Mouse (Mus musculus) 416B (cell line): ENCODE results near the gene Atad3a.
A peak's percentile ranks its signal among the peaks of the same experiment; 100 is the strongest.
"Not testable (repeated sequence)": the region's sequence is repeated elsewhere in the genome, so short reads cannot be mapped to it uniquely, and the experiment has no call there.

ENCODE experiments used
- DNase-seq: peaks from one replicate; pipeline ENCODE4 v3.0.0; 2011; ENCODE audit warnings: low read depth

The Atad3a gene

DNA sequence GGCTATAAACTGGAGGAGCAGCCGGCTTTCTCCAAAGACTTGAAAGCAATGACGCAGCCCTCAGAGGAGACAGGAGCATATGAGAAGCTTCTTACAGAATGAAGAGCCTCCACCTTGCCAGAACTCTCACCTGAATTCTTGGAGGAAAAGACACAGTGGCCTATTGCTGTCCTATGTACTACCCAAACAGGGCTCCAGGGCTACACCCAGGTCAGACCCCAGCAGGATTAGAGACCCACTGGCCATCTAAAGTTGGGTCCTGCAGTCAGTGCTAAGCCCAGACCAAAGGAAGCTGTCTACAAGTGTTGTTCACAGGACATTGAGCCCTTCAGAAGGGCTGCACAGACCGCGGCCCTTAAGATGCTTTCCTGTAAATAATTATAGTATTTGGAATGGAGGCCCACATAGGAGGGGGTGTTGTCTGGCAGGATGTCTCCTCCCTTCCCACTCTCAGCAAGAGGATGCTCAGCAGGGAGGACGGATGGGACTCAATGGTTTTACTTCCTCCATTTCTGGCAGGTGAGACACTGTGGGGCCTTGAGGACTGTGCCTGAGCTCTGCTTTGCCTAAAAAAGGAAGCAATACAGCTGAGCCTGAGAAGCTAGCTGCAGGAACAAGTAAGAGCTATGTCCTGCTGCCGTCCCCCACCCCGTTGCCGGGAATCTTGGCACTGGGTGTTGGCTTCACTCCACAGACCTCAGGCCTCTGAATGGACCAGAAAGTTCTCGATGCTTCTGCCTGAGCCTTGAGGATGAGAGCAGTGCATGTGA lies 14.3 kb upstream of the Atad3a start:
- DNase-seq: no peak

DNA sequence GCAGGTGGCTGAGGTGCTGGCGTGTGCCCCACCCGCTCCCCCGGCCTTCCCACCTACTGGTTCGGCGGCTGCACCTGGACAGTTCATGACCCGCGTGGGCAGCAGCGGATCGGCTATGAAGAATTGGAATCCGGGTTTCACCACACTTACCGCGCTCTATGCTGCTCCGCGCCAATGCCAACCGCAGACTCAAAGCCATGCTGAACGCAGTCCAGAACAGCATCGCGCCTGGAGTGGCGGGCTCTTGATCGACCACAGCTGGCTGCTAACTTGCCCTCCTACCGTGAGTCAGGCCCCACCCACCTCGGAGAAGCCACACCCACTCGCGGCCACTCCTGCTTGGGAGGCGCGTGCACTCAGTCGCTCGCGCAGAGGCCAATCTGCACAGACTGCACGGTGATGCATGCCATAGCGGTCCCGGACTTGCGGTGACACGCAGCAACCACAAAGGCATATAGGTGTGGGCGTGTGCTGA lies 13.4 kb upstream of the Atad3a start, which contains the start of gene Vwa1:
Vwa1 (minus strand) TSS at position 419 of the 475 bp plus-strand sequence.
- DNase-seq: no peak

- no peak for DNase-seq
These were observed 12.6 kb upstream of the Atad3a start for GRCm38 (mm10) chr4:155773335-155774078.

DNA sequence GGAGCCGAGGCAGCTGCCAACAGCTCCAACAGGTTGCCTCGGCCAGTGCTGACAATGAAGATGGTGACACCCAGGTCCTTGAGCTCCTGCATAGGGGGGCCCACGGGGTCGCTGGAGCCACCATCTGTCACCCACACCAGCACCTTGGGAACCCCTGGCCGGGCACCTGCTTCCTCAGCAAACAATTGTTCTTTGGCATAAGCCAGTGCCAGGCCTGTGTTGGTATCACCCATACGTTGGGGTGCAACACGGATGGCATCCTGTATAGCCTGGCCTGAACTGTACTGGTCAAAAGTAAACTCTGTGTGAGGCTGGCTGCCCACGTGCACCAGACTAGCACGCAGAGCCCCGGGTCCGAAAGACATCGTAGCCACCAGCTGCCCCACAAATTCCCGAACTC lies 11.9 kb upstream of the Atad3a start:
- no peak for DNase-seq

DNA sequence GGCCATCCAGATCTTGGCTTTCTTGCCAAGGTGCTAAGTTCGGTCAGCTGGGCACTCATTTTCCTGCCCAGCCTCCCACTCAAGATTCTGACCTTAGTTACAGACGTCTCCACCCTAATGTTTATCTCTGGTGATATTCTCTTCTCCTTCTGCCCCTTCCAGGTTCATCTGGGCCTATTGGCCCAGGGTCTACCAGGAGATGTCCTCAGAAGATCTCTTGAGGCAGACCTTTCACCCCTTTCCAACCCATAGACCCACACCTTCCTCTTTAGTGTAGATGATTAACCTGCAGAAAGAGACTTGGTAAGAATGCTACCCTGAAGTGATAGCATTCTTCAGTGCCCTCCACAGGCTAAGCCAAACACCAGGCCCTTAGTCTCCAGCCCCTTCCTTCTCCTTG lies 10.8 kb upstream of the Atad3a start:
- no peak for DNase-seq

DNA sequence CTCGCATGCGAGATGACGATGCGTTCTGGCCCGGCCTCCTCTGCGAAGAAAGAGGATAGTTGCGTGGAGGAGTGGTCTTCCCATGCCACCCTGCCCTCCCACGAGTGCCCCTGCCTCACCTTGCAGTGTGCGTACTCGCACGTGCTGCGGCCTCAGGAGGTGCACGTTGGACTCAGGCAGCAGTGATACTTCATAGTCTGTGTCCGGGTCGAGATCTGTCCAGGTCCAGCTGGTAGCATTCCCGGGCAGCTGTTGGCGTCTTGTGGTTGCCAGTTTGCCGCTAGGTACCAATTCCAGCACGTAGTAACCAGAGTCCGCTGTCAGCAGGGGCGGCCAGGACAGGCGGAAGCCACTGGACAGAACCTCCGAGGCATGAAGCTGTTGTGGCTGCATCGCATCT lies 9.7 kb upstream of the Atad3a start:
- no peak for DNase-seq

DNA sequence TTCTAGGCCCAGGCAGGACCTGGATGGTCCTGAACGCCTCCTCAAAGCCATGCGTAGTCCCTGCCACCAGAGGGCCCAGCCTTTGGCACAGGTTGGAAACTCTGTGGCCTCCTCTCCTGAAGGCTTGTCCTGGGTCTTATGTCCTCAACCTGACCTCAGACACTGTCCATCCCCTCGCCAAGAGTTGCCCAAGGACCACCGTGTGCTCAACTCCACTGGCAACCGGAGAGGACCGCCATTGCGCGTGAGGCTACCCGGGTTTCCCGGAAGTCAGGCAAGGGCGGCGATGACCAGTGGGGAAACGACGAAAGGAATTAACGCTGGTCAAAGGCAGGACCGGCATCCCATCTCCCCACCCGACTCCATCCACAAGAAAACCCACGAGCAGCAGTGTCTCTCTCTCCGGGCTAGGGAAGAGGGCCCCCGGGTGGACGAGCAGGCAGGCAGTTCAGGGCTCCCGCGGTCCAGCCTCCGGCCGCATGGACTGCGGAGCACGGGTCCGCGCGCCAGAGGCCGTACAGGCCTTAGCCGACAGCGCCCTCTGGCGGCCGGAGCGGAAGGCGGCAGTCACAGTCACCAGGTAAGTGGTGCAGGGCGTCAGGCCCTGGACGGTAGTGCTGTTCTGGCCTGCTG lies 9.1 kb upstream of the Atad3a start:
- peak; percentile 88 for DNase-seq

DNA sequence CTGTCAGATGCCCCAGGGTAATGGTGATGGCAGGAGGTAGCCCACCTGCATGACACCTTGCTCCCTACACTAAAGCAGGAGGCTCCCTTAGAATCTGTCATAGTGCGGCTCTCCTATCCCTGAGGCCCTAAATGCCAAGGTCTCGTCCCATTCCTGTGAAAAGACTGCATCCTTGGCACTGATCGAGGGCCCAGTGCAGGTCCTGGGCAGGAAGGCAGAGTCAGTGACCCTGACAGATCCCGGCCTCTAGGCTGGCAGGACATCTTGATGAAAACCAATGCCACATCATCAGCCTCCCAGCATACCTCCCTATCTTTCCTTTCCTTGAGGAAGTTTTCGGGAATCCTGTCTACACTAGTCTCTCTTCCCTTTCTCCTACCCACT lies 8.6 kb upstream of the Atad3a start:
- DNase-seq: no peak

GRCm38 (mm10) chr4:155762357-155762756 lies 1.5 kb upstream of the Atad3a start:
- DNase-seq: peak; percentile 26

- DNase-seq: peak; percentile 19
These were observed 635 bp upstream of the Atad3a start for GRCm38 (mm10) chr4:155761356-155762099.

GRCm38 (mm10) chr4:155759862-155760612 lies 856 bp downstream of the Atad3a start:
- peak; percentile 81 for DNase-seq

DNA sequence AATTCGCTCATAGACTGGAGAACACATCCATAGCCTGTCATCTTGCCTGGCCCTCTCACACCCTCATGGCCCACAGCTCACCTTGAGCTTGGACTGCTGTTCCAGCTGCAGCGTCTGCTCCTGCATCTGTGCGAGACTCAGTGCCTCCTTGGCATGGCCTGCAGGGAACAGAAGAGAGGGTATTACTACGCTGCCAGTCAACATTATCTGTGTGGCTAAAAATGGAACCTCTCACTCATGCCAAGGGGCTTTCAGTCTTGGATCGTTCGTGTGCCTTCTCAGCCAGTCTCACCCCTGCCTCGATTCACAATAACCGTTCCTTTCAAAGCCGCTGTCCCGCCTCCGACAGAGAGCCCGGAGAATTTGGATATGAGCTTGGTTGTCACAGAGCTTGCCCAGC lies 3.9 kb downstream of the Atad3a start:
- no peak for DNase-seq

DNA sequence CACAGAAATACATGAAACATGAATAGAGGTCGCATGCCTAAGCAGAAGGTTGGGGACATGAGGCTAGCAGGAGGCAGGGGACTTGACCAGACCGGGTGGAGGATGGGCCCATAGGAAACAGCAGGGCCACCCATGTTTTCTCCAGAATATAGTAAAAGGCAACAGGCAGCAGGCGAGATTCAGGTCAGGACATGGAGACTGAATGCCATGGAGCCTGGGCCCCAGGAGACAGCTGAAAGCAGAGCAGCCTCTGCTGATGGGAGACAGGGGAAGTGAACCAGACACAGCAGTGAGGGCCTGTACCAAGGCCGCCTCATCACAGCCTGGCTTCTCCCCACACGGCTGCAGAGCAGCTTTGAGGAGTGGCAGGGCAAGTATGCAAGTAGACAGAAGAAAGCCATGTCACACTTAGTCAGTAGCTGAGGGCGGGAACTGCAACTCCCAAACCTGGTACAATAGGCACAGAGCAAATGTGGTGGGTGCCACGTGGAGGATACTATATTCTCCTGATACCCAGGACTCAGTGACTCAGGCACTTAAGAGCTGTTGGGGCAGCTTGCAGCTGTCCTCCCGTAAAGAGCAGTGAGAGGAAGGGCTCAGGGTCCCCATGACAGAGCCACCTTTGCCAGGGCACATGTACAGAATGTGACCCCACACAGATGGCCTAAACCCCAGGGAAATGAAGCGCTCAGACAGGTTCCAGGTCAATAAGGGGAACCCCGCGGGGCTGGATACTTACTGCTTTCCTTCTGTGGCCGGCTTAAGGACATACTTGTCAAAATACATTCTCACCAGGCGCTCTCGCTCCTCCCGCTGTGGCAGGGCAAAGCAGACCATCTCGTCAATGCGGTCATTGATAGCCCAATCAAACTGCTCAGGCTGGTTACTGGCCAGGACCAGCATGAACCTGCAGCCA lies 14.1 kb downstream of the Atad3a start:
- no peak for DNase-seq

DNA sequence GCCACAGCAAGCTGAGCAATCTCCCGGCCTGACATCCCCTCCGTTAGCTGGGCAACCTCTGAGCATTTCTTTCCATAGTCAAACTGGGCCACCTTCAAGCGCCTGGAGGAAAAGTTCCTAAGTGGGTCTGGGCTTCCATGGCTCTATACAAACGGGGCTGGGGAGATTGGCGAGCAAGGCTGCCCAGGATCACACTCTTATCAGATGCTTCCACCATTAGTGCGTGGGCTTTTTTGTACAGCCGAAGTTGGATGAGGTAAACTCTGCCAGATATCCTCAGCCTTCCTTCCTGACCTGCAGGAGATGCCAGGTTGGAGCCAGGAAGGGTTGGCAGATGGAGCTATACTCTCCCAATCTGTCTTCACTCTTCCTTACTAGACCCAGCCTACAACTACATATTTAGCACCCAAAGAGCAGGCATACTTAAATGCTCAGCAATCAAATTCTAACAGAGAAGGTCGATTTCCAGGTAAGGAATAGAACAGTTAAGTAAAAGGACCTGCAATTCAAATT lies 14.8 kb downstream of the Atad3a start:
- DNase-seq: no peak

GRCm38 (mm10) chr4:155745136-155745535 lies 15.8 kb downstream of the Atad3a start:
- DNase-seq: no peak

DNA sequence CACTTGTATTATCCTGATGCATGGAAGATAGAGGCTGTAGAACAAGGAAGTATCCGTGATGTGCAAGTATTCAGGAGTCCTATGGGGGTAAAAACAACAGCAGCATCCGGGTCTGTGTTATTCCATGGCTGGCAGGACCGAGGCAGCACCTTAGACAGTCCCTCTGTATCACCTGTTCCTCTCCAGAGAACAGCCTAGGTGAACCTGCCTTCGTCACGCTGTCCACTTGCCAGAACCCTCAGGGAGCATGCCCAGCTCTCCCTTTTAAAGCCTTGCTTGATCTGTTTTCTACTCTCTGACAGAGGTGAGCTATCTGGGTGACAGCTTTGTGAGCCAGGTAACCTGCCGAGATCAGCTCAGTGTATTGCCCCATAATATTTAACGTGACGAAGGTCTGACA lies 16.4 kb downstream of the Atad3a start:
- no peak for DNase-seq

- DNase-seq: no peak
These were observed 18.2 kb downstream of the Atad3a start for GRCm38 (mm10) chr4:155742684-155743083.

DNA sequence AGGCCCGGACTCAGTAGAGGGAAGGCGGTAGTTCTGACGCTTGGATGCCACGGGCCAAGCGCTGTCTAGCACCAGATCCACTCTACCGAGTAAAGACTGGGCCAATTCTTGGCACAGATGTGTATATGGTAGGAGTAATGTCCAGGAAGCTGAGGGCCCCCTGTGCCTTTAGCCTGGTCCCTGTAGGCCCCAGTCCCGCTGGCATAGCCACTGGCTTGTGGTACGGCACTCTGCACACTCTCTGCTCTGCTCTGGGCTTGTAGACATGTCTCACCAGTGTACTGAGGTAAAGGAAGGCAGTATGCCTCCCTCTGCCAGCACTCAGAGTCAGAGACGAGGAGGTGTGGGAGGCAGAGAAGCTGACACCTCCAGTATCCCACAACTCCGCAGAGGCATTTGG lies 20.2 kb downstream of the Atad3a start:
- DNase-seq: not testable (repeated sequence)

- DNase-seq: no peak
These were observed 20.9 kb downstream of the Atad3a start for GRCm38 (mm10) chr4:155739741-155740636.
